Mouse (Mus musculus) embryo, embryonic 11 days (tissue): ENCODE results near the gene Gfi1b.
A peak's percentile ranks its signal among the peaks of the same experiment; 100 is the strongest.

Source experiments
- DNase-seq: peaks from one replicate; pipeline ENCODE4 v3.0.0-alpha.2; 2015

Gfi1b gene

DNA sequence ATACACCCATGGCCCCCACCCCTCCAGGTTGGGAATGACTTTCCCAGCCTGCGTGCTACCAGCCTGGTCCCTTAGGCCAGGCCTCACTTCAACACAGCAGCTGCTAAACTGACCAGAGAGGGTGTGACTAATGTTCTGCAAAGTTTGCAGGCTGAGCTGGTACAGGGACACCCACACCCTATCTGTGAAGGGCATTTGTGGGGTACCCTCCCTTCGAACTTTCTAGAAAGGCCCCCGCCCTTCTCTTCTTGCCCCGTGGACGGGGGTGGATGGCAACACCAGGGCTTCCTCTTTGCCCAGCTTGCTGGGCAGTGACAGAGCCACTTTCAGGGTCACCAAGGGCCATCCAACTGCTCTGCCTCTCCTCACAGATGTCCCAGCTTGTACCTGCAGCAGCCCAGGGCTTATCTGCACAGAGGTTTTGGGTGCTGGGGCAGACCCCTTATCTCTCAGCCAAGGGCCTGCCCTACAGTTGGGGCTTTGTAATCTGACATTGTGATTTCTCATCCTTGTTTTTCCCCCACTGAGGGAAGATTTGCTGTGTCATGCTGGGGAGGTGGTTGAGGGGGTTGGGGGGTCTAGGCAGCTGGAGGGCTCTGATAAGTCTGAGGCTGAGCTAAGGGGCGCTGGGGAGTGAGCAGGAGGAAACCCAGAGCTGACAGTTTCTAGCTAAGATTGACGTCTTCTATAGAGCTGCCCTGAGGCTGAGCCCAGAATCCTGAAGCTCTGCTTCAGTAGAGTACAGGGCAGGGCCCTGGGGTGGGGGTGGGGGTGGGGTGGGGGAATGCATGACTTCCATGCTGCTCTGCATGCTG is 23.8 kb downstream of the Gfi1b start:
- no peak for DNase-seq

DNA sequence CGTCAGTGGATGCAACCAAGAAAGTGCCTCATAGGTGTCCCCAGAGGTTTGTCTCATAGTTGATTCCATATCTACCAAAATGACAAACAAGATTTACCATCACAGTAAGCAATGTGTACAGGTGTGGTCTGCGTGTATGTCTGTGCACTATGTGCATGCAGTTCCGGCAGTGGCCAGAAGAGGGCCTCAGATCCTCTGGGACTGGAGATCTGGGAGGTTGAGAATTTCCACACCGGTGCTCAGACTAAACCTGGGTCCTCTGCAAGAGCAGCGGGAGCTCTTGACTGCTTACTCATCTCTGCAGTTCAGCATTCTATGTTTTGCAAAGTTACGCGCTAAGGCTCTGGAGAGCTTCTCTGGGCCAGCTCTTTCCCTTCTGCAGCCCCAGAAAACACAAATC is 24.8 kb downstream of the Gfi1b start:
- DNase-seq = no peak

DNA sequence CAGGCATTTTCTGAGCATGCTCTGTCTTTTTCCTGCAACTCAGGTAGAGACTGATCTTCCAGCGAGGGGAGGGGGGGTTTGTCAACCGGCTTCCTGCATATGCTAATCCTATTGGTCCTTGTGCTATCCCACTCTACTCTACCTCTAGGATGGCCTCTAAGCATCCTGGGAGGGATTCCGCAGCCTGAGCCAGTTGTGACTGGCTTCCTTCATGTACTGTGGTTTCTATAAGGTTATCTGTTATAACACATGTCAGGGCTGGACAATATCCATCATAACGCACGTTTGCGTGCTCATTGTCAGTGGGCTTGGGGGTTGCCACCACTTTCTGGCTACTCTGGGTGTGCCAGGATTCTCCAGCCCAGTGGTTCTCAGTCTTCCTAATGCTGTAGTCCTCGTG is 25.8 kb downstream of the Gfi1b start:
- no peak for DNase-seq

DNA sequence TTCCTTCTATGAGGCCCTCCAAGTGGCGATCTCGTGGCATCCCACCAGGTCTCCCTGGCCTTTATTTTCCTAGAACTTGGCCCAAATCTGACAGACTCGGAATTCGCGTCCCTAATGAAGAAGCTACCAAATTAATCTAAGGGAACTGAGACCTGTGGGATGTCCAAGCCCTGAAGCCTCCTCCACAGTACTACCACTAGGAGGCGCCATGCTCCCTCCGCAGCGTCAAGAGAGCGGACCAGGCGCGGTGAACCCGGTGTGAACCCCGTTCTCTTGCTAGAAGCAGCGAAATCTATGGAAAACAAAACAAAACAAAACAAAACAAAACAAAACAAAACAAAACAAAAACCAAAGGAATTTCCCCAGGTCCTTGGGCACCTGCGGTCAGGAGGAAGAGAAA is 29.0 kb downstream of the Gfi1b start:
- peak; percentile 79 for DNase-seq

- no peak for DNase-seq
These were observed 30.3 kb downstream of the Gfi1b start for GRCm38 (mm10) chr2:28591479-28591878.

- no peak for DNase-seq
These were observed 33.2 kb downstream of the Gfi1b start for GRCm38 (mm10) chr2:28588574-28588973.

DNA sequence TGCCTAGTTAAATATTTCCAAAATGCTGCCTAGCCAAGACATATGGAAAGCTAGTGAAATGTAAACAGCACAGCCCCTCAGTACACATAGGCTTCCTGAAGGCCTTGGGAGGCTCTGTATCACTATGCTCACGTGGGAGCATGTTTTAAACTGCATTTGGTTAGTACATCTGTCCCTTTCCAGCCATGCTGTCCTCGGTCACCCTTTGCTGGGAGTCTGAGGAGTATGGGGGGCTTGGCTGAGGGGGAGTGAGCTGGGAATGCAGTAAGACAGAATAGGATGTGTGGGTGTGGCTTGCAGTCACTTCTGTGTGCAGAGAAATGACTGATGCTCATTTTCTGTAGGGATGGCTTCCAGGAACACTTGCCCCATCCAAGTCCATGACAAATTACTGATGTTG is 36.1 kb downstream of the Gfi1b start:
- DNase-seq = no peak

DNA sequence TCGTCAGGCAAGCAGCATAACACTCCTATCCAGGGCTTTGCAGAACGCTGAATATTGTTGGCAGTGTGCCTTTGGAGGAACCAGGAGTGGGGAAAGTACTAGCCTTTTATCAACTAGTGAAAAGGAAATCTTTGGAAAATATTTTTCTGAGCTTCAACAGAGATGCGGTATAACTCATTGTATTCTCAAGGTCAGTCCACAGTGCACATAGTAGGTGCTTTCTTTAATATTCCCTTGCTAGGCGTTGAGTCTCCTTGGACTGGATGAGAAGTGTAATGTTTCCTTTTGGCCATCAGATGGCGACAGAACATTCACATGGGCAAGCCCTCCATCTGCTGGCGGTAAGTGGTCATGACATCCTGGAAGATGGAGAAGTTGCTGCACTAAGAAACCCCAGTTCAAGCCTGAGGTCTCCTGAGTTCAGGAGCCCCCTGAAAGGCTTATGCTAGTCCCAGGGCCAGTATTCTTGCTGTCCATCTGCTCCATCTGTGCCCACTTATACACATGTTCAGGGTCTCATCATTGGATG is 36.7 kb downstream of the Gfi1b start:
- peak; percentile 86 for DNase-seq

- no peak for DNase-seq
These were observed 38.1 kb downstream of the Gfi1b start, which contains the start of gene Gtf3c5 for GRCm38 (mm10) chr2:28583651-28584050. Gene Gtf3c5 (minus strand): TSS chr2:28583751.

DNA sequence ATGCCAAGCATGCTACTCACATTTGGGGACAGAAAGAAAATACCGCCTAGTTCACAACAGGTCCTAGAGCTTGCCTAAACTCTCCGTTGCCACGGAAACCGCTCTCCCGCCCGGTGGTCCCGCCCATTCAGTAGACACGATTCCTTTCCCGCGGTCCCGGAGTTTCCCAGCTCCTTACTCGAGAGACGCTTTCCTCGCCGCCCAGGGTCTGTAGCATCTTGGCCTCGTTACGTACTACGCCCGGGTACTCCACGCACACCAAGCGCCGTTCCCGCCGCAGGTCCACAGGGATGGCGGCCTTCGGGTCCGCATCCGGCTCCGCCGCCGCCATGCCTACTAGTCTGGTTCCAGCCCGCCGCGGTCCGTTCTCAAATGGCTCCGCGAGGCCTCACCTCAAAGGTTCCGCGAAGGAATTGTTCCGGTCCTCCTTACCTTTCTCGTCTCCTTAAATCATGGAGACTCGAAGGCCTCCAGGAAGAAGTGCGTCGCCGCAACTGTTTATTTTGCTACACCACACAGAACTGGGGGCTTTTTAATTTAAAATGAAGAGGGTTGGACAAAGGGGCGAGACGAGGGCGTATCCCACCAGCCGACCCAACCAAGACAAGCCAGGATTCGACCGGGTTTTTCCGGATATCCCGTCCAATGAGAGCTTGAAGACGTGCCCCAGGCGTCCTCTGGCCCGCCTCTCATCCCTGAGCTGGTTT is 39.0 kb downstream of the Gfi1b start:
- DNase-seq = peak; percentile 93

DNA sequence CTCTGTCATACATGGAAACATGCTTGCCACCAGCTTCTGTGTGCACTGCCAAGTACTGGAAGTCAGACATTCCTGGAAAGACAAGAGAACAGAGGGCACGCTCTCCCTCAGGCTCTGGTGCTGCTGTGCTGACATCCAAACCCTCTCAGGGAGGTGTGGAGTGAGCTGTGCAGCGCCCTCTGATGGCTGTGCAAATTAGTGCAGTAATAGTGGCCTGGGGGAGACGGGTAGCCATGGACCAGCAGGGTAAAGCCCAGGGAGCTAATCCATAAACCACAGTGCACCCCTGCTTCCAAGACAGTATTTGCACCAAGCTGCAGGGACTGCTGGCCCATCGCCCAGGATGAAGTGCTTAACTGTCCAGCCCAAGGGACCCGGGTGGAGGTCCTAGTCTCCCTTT is 43.8 kb downstream of the Gfi1b start:
- DNase-seq = no peak

DNA sequence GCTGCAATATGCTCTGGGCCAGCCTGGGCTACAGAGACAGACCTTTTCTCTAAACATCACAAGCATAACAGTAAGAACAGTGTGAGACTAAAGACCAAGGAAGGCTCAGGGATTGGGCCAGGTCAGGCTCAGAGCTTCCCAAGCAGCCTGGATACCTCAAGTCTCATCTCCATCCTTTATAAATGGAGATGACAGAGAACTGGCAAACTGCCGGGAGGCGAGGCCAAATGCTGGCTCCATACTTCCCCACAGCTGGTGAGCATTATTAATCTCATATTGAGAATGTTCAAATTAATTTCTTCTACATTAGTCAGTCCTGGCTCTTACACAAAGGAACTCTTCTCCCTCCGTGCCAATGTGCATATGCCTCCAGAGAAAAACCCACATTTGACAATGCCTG is 45.0 kb downstream of the Gfi1b start:
- no peak for DNase-seq

DNA sequence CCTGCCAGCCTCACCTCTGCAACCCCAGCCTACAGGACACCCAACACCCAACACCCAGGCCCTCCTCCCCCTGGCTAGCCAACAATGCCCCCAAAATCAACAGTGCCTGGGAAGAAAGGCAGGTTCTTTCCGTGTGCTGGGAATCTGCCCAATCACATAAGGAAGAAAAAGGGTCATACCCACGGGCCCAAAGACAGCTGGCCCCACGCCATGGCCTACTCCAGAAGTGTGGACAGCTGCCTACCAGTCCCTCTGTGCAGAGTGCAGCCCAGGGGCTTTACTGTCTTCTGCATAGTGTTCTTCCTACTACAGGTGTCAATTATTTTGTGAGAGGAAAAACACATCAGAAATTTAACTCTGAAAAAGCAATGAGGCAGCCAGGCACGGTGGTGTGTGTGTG is 46.4 kb downstream of the Gfi1b start:
- no peak for DNase-seq

GRCm38 (mm10) chr2:28569903-28570302 is 51.9 kb downstream of the Gfi1b start:
- peak; percentile 35 for DNase-seq

DNA sequence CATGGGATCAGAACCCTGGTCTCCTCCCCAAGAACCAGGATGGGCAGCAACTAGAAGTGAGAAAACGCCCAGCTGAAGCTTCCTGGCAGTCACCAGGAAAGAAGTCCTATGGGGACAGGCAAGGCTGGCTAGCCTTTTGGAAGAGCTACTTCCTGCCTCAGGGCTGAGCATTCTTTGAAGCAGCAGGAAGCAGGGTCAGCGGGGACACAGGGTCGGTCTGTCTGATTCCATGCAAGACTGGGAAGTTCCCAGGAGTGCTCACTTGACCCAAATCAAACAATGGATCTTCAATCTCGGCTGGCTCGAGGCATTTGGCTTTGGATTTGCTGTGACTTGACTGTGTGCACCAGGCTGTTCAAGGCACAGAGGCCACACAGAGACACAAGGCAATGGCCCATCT is 55.2 kb downstream of the Gfi1b start:
- DNase-seq = peak; percentile 12

DNA sequence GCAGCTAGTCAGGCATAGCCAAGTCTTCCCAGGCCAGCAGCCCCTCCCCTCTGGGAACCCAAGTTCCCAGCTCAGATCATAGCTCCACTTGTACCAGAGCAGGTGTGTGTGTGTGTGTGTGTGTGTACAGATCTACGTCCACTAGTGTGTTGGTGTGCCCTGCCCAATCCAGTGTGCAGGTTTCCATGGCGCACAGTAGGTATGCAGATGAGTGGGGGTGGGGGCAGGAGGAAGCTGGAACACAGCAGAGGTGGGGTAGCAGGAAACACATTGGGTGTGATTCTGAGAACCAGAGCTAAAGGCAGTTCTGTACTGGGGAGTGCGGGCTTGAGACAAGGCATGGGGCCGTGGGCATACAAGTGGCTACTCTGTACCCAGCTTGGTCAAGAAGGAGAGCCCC is 57.4 kb downstream of the Gfi1b start:
- no peak for DNase-seq

- no peak for DNase-seq
These were observed 58.0 kb downstream of the Gfi1b start for GRCm38 (mm10) chr2:28563830-28564229.

GRCm38 (mm10) chr2:28563303-28563702 is 58.5 kb downstream of the Gfi1b start, which contains the start of gene Cel:
Gene Cel (minus strand): TSS chr2:28563403.
- DNase-seq = no peak
